Mouse (Mus musculus) neutrophil, adult 83 days (primary cell): ENCODE results near the gene Acsl4. TPM values are rescaled to one million over a fixed set of nuclear protein-coding genes. Genes with fewer than 3 reads are reported as not detected.

Source experiments
- total RNA-seq, 2 experiments: library from RNA; stranded (reverse); gene quantifications; one replicate each; pipeline ENCODE4 v1.2.4; 2023

The Acsl4 gene
- 10 to 100 TPM; 14.0 to 15.6 TPM for total RNA-seq

DNA sequence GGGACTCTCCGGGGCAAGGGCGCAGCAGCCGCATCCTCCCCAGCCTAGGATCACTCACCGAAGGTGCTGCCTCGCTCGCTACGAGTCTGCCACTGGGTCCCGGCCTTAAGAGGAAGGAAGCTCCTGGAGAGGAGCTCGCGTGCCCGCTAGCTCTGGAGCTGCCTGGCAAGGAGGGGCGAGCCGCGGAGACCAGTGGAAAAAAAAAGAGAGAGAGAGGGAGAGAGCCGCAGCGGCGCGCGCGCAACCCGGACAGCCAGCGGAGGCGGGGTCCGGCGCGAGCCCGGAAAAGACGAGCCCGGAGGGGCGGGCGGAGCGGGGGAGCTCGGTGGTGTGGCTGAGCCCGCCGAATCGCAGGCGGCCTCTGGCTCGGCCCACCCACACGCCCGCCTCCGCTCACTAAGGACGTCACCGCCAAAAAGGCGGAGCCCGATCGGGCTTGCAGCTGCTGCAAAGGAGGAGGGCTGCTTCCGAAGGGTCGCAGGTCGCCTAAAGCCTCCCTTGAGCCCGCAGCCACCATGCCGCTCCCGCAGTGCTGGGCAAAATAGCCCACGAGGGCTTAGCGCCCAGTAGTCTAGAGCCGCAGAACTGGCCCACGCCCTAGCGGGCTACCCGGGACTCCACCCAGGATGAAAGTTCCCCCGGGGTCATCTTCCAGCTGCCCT, at the start of gene Acsl4:
Acsl4 (minus strand) TSS at position 289 of the 662 bp plus-strand sequence.

DNA sequence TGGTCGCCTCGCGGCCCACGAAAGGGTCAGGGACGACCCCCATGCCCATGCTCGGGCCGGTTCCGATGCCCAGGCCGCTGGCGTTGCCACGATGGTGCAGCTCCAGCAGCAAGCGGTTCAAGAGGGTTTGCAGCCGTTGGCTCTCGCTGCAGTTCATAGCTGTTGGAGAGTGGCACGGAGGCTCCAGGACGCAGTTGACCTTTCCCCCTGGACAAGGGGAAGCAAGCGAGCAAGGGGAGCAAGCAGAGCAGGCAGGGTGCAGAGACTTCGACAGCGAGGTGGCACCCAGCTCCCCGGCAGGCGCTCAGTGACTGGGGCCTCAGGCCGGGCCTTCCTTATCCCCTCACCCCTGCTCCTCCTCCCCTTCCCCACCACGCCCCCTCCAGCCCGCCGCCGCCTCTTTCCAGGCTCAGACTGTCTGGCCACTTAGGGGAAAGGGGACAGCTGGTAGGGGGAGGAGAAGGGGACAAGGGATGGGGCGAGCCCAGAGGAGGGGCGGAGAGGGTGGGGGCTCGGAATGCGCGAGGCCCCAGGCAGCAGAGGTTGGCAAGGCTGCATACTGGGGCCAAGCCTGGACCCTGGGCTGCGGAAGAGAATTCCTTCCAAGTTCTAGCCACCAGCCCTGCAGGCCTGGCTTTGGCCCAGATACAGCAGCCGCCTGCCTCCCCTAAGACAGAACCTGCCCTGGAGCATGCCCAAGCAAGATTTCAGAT, 84.3 kb downstream of the Acsl4 start, which contains the start of gene Kcne1l:
Kcne1l (minus strand) TSS at position 426 of the 713 bp plus-strand sequence.

Other genes with a start within 250 kb of the Acsl4 start
- under 1 TPM in 1 of 2 experiments, not detected in 1; 0.09 TPM for gene Gucy2f, start 193.6 kb downstream of the Acsl4 start, total RNA-seq
- gene Nxt2, start 163.8 kb downstream of the Acsl4 start, total RNA-seq: 10 to 100 TPM; 10.9 to 19.0 TPM
- not detected for gene Kcne1l, start 84.2 kb downstream of the Acsl4 start, total RNA-seq